Mouse (Mus musculus) adrenal gland, postnatal 10 days (tissue): Measurements from ENCODE around the gene Wipi1. TPM values are rescaled to one million over a fixed set of nuclear protein-coding genes. Genes with fewer than 3 reads are reported as not detected.

Experiments used
- DNase-seq: peaks from one replicate; pipeline ENCODE4 v3.0.0; 2021; ENCODE audit warnings: mixed read lengths
- total RNA-seq, 2 experiments: library from RNA; stranded (reverse); gene quantifications; 2 replicates each; pipeline ENCODE4 v1.2.3; 2021

The Wipi1 gene
- total RNA-seq, 2 experiments from 2014 or later, result 35.0 to 44.2 TPM

- DNase-seq, result no peak
Observed at GRCm38 (mm10) chr11:109579999-109580398, 31.8 kb downstream of the Wipi1 start.

GRCm38 (mm10) chr11:109578536-109578935 is 33.2 kb downstream of the Wipi1 start:
- no peak for DNase-seq

GRCm38 (mm10) chr11:109575832-109576231 is 35.9 kb downstream of the Wipi1 start:
- DNase-seq, result no peak

- no peak for DNase-seq
Observed at GRCm38 (mm10) chr11:109574604-109575003, 37.2 kb downstream of the Wipi1 start.

- no peak for DNase-seq
Observed at GRCm38 (mm10) chr11:109572051-109572450, 39.7 kb downstream of the Wipi1 start.

- DNase-seq, result no peak
Observed at GRCm38 (mm10) chr11:109569809-109570208, 42.0 kb downstream of the Wipi1 start.

- no peak for DNase-seq
Observed at GRCm38 (mm10) chr11:109569007-109569618, 42.7 kb downstream of the Wipi1 start.

- no peak for DNase-seq
Observed at GRCm38 (mm10) chr11:109564466-109565214, 47.1 kb downstream of the Wipi1 start.

- no peak for DNase-seq
Observed at GRCm38 (mm10) chr11:109563708-109564107, 48.1 kb downstream of the Wipi1 start.

- no peak for DNase-seq
Observed at GRCm38 (mm10) chr11:109561445-109561844, 50.3 kb downstream of the Wipi1 start.

- DNase-seq, result peak; percentile 21
Observed at GRCm38 (mm10) chr11:109560793-109561257, 50.9 kb downstream of the Wipi1 start.

GRCm38 (mm10) chr11:109559241-109559640 is 52.5 kb downstream of the Wipi1 start:
- DNase-seq, result peak; percentile 12

- DNase-seq, result no peak
Observed at GRCm38 (mm10) chr11:109557419-109557818, 54.3 kb downstream of the Wipi1 start.

- DNase-seq, result no peak
Observed at GRCm38 (mm10) chr11:109556130-109556529, 55.6 kb downstream of the Wipi1 start.

- no peak for DNase-seq
Observed at GRCm38 (mm10) chr11:109554443-109554842, 57.3 kb downstream of the Wipi1 start.

GRCm38 (mm10) chr11:109553921-109554320 is 57.8 kb downstream of the Wipi1 start:
- no peak for DNase-seq

GRCm38 (mm10) chr11:109549599-109550290 is 62.0 kb downstream of the Wipi1 start:
- no peak for DNase-seq

- DNase-seq, result no peak
Observed at GRCm38 (mm10) chr11:109547652-109548051, 64.1 kb downstream of the Wipi1 start.

GRCm38 (mm10) chr11:109546305-109547001 is 65.3 kb downstream of the Wipi1 start:
- DNase-seq, result no peak

GRCm38 (mm10) chr11:109545700-109546143 is 66.0 kb downstream of the Wipi1 start:
- no peak for DNase-seq

- DNase-seq, result no peak
Observed at GRCm38 (mm10) chr11:109545265-109545664, 66.5 kb downstream of the Wipi1 start.

- DNase-seq, result no peak
Observed at GRCm38 (mm10) chr11:109544432-109544831, 67.3 kb downstream of the Wipi1 start.
